Mouse (Mus musculus) gastrocnemius, postnatal 36 days (tissue): ENCODE results near the gene Rcsd1. TPM values are rescaled to one million over a fixed set of nuclear protein-coding genes. Genes with fewer than 3 reads are reported as not detected.
"Not testable (repeated sequence)": the region's sequence is repeated elsewhere in the genome, so short reads cannot be mapped to it uniquely, and the experiment has no call there.

Experiments
- DNase-seq, 2 experiments: peaks; one replicate each; pipeline ENCODE4 v3.0.0; 2022
- intact Hi-C: fragments of 180-260 bp; cut with DNase I; formaldehyde crosslinking; loops from one replicate; pipeline ENCODE4 v1.15.1; 2025
- total RNA-seq, 2 experiments: library from RNA; stranded (reverse); gene quantifications; 2 replicates each; pipeline ENCODE4 v1.2.3; 2021

Rcsd1 gene
- total RNA-seq, 2 experiments from 2014 or later: 96.2 to 99.4 TPM

- no peak for DNase-seq
- intact Hi-C loops: no loop called here
These were observed 13.5 kb downstream of the Rcsd1 start for GRCm38 (mm10) chr1:165696040-165696439.

GRCm38 (mm10) chr1:165695392-165696014 is 14.1 kb downstream of the Rcsd1 start:
- DNase-seq: no peak
- intact Hi-C loops: no loop called here

- intact Hi-C loops: no loop called here
- DNase-seq: no peak
These were observed 15.7 kb downstream of the Rcsd1 start for GRCm38 (mm10) chr1:165693856-165694255.

GRCm38 (mm10) chr1:165691516-165691915 is 18.0 kb downstream of the Rcsd1 start:
- DNase-seq: no peak
- intact Hi-C loops: no loop called here

- DNase-seq: no peak
These were observed 19.7 kb downstream of the Rcsd1 start for GRCm38 (mm10) chr1:165689845-165690244.

GRCm38 (mm10) chr1:165687861-165688260 is 21.7 kb downstream of the Rcsd1 start:
- intact Hi-C loops: no loop called here
- DNase-seq: no peak

More at GRCm38 (mm10) chr1:165689845-165690244, 19.7 kb downstream of the Rcsd1 start:
- intact Hi-C loops: no loop called here

GRCm38 (mm10) chr1:165686963-165687362 is 22.6 kb downstream of the Rcsd1 start:
- DNase-seq: no peak
- intact Hi-C loops: no loop called here

GRCm38 (mm10) chr1:165686349-165686748 is 23.2 kb downstream of the Rcsd1 start:
- intact Hi-C loops: no loop called here
- no peak for DNase-seq

GRCm38 (mm10) chr1:165684261-165685203 is 25.0 kb downstream of the Rcsd1 start:
- no peak for DNase-seq
- intact Hi-C loops: no loop called here

- intact Hi-C loops: no loop called here
- DNase-seq: no peak
These were observed 27.3 kb downstream of the Rcsd1 start for GRCm38 (mm10) chr1:165682056-165682853.

- DNase-seq: no peak
- intact Hi-C loops: no loop called here
These were observed 28.3 kb downstream of the Rcsd1 start for GRCm38 (mm10) chr1:165681045-165681794.

GRCm38 (mm10) chr1:165680086-165680485 is 29.5 kb downstream of the Rcsd1 start:
- DNase-seq, intact Hi-C loops: not testable (repeated sequence)

GRCm38 (mm10) chr1:165679618-165679997 is 29.9 kb downstream of the Rcsd1 start:
- no peak for DNase-seq
- intact Hi-C loops: no loop called here

- intact Hi-C loops: no loop called here
- DNase-seq: no peak
These were observed 30.5 kb downstream of the Rcsd1 start for GRCm38 (mm10) chr1:165678861-165679617.

GRCm38 (mm10) chr1:165677558-165677957 is 32.0 kb downstream of the Rcsd1 start:
- intact Hi-C loops: no loop called here
- DNase-seq: peak in 1 of 2 experiments; percentile 46

GRCm38 (mm10) chr1:165676993-165677392 is 32.6 kb downstream of the Rcsd1 start:
- intact Hi-C loops: no loop called here
- DNase-seq: peak in 1 of 2 experiments; percentile 50

- no peak for DNase-seq
- intact Hi-C loops: no loop called here
These were observed 34.4 kb downstream of the Rcsd1 start for GRCm38 (mm10) chr1:165675167-165675566.

- intact Hi-C loops: no loop called here
- no peak for DNase-seq
These were observed 37.2 kb downstream of the Rcsd1 start for GRCm38 (mm10) chr1:165672355-165672754.

- intact Hi-C loops: no loop called here
- no peak for DNase-seq
These were observed 39.5 kb downstream of the Rcsd1 start for GRCm38 (mm10) chr1:165670056-165670455.
